ENCODE assay signal across 8 mouse cellular contexts in genomic region chr14:25795561-25796174, GRCm38 (mm10). TPM values are rescaled to one million over a fixed set of nuclear protein-coding genes. Genes with fewer than 3 reads are reported as not detected.
A peak's percentile ranks its signal among the peaks of the same experiment; 100 is the strongest.
DNase-seq lines count a peak whose midpoint lies in the region; ATAC-seq lines count a peak whose summit lies in the region.

No protein-coding gene starts in this region.

- no peak for DNase-seq in kidney, adult 18-20 months
- DNase-seq in embryonic facial prominence, embryonic 11.5 days (ENCODE audit: low spot score), result peak; percentile 69
- peak; percentile 66 to 77 for DNase-seq in layer of hippocampus, adult 18-20 months (ENCODE audit: low spot score in 2 of 2)
- peak; percentile 56 for DNase-seq in lung, postnatal 25 days (ENCODE audit: low spot score)
- no peak for DNase-seq in cerebellum, adult 11-12 months

- H3K27me3 ChIP-seq in kidney, embryonic 14.5 days (ENCODE audit: control insufficient read depth, insufficient read depth, low read length), result no peaks in the 10 kb centered on the region
- H3K27me3 ChIP-seq in embryonic facial prominence, embryonic 11.5 days (ENCODE audit: control insufficient read depth, insufficient read depth, low read length), result no peaks in the 10 kb centered on the region
- H3K27me3 ChIP-seq in heart, embryonic 16.5 days (ENCODE audit: control insufficient read depth, insufficient read depth, low read length), result no peaks in the 10 kb centered on the region
- H3K27me3 ChIP-seq in stomach, embryonic 16.5 days (ENCODE audit: control insufficient read depth, insufficient read depth, low read length), result no peaks in the 10 kb centered on the region

- H3K9ac ChIP-seq in kidney, embryonic 14.5 days (ENCODE audit: low read depth, low read length), result no peak overlapping the region
- no peak overlapping the region for H3K9ac ChIP-seq in embryonic facial prominence, embryonic 11.5 days (replicated peaks; ENCODE audit: low read length)
- H3K9ac ChIP-seq in heart, embryonic 16.5 days (ENCODE audit: low read length), result peak overlapping the region; percentile 42; the same call in 1 of the 2 replicates
- peak overlapping the region; percentile 31 for H3K9ac ChIP-seq in stomach, embryonic 16.5 days (ENCODE audit: low read length)

- H3K36me3 ChIP-seq in kidney, embryonic 14.5 days (ENCODE audit: control insufficient read depth, insufficient read depth, low read length), result no peaks in the 10 kb centered on the region
- H3K36me3 ChIP-seq in embryonic facial prominence, embryonic 11.5 days (replicated peaks; ENCODE audit: control insufficient read depth, insufficient read depth, low read depth, low read length), result no peaks in the 10 kb centered on the region
- H3K36me3 ChIP-seq in heart, embryonic 16.5 days (ENCODE audit: control insufficient read depth, insufficient read depth), result no peaks in the 10 kb centered on the region
- H3K36me3 ChIP-seq in stomach, embryonic 16.5 days (ENCODE audit: control insufficient read depth, insufficient read depth, low read length), result no peaks in the 10 kb centered on the region

- no peak overlapping the region for H3K4me2 ChIP-seq in kidney, embryonic 14.5 days (replicated peaks; ENCODE audit: low read depth, low read length)
- no peak overlapping the region for H3K4me2 ChIP-seq in embryonic facial prominence, embryonic 11.5 days (ENCODE audit: low read depth, low read length)
- H3K4me2 ChIP-seq in heart, embryonic 16.5 days (ENCODE audit: low read depth, low read length), result peak overlapping the region; percentile 49
- H3K4me2 ChIP-seq in stomach, embryonic 16.5 days (ENCODE audit: low read depth, low read length), result peak overlapping the region; percentile 38; the same call in 1 of the 2 replicates

- 25% methylated on average over 10 of the region's 10 CpGs for WGBS in kidney, embryonic 14.5 days
- WGBS in embryonic facial prominence, embryonic 11.5 days, result 33% methylated on average over 10 of the region's 10 CpGs
- 31% methylated on average over 10 of the region's 10 CpGs for WGBS in heart, embryonic 16.5 days
- whole genome bisulfite sequencing in stomach, embryonic 16.5 days, result 21% methylated on average over 10 of the region's 10 CpGs

- H3K4me1 ChIP-seq in kidney, embryonic 14.5 days (ENCODE audit: control insufficient read depth, insufficient read depth, low read length), result peaks cover 15% of the 10 kb centered on the region
- no peaks in the 10 kb centered on the region; the same call in 1 of the 2 replicates for H3K4me1 ChIP-seq in embryonic facial prominence, embryonic 11.5 days (ENCODE audit: control insufficient read depth, insufficient read depth, low read length)
- peaks cover 3% of the 10 kb centered on the region for H3K4me1 ChIP-seq in heart, embryonic 16.5 days (ENCODE audit: control insufficient read depth, insufficient read depth, low read length)
- H3K4me1 ChIP-seq in stomach, embryonic 16.5 days (ENCODE audit: control insufficient read depth, insufficient read depth, low read length), result peaks cover 13% of the 10 kb centered on the region; the same call in 1 of the 2 replicates

- H3K9me3 ChIP-seq in kidney, embryonic 14.5 days (ENCODE audit: control insufficient read depth, low read length), result no peaks in the 10 kb centered on the region
- no peaks in the 10 kb centered on the region for H3K9me3 ChIP-seq in embryonic facial prominence, embryonic 11.5 days (replicated peaks; ENCODE audit: control insufficient read depth, low read length)
- no peaks in the 10 kb centered on the region for H3K9me3 ChIP-seq in heart, embryonic 16.5 days (replicated peaks; ENCODE audit: control insufficient read depth, low read length)
- H3K9me3 ChIP-seq in stomach, embryonic 16.5 days (replicated peaks; ENCODE audit: control insufficient read depth, low read length), result no peaks in the 10 kb centered on the region

- no peak overlapping the region for H3K4me3 ChIP-seq in kidney, embryonic 14.5 days (ENCODE audit: low read length)
- H3K4me3 ChIP-seq in embryonic facial prominence, embryonic 11.5 days (ENCODE audit: low read depth, low read length), result no peak overlapping the region
- H3K4me3 ChIP-seq in heart, embryonic 16.5 days (ENCODE audit: low read length), result no peak overlapping the region
- no peak overlapping the region for H3K4me3 ChIP-seq in stomach, embryonic 16.5 days (replicated peaks; ENCODE audit: low read length)

- ATAC-seq in kidney, embryonic 14.5 days (ENCODE audit: low FRiP score, low TSS enrichment), result peak; percentile 63; the same call in 1 of the 2 replicates
- 0 out of 2 replicates have a peak, but pooled peaks have one; percentile 51 for ATAC-seq in embryonic facial prominence, embryonic 11.5 days (replicated peaks; ENCODE audit: insufficient number of reproducible peaks, low FRiP score, low TSS enrichment, low read depth)
- ATAC-seq in heart, embryonic 16.5 days (replicated peaks; ENCODE audit: extremely low read depth, insufficient read depth, low FRiP score), result peak; percentile 80
- ATAC-seq in stomach, embryonic 16.5 days (ENCODE audit: insufficient read depth, low FRiP score), result peak; percentile 84

- H3K27ac ChIP-seq in kidney, embryonic 14.5 days (ENCODE audit: low read depth, low read length), result peak overlapping the region; percentile 78; the same call in 1 of the 2 replicates
- peak overlapping the region; percentile 56; the same call in 1 of the 2 replicates for H3K27ac ChIP-seq in embryonic facial prominence, embryonic 11.5 days (replicated peaks; ENCODE audit: low read depth, low read length)
- H3K27ac ChIP-seq in heart, embryonic 16.5 days (ENCODE audit: low read length), result 0 out of 2 replicates have a peak overlapping the region, but pooled peaks have one; percentile 27
- H3K27ac ChIP-seq in stomach, embryonic 16.5 days (ENCODE audit: low read length), result peak overlapping the region; percentile 84

RNA-seq across cellular contexts. Expression of gene Zcchc24, which starts 26.8 kb away (rescaled TPM):
- 17.0 and 24.0 TPM in 2 replicates for polyA plus RNA-seq in kidney, embryonic 14.5 days (2014; fragmentation: Nextera tagmentation; extraction: Ambion mirVana)
- 23.6 and 24.5 TPM in 2 replicates for polyA plus RNA-seq in embryonic facial prominence, embryonic 11.5 days (2014; fragmentation: Nextera tagmentation; extraction: Ambion mirVana)
- 19.5 and 25.5 TPM in 2 replicates for polyA plus RNA-seq in heart, embryonic 16.5 days (2015; fragmentation: Nextera tagmentation; extraction: Ambion mirVana)
- total RNA-seq in layer of hippocampus, adult 18-20 months (2021), result 10 to 100 TPM; 61.8 to 65.7 TPM
- 15.3 and 17.1 TPM in 2 replicates for polyA plus RNA-seq in stomach, embryonic 16.5 days (2015; fragmentation: Nextera tagmentation; extraction: Ambion mirVana)

RNA-seq across cellular contexts. Expression of gene Anxa11, which starts 46.3 kb away (rescaled TPM):
- 29.1 and 44.5 TPM in 2 replicates for polyA plus RNA-seq in kidney, embryonic 14.5 days (2014; fragmentation: Nextera tagmentation; extraction: Ambion mirVana)
- 7.1 and 9.1 TPM in 2 replicates for polyA plus RNA-seq in embryonic facial prominence, embryonic 11.5 days (2014; fragmentation: Nextera tagmentation; extraction: Ambion mirVana)
- 33.9 and 38.1 TPM in 2 replicates for polyA plus RNA-seq in heart, embryonic 16.5 days (2015; fragmentation: Nextera tagmentation; extraction: Ambion mirVana)
- 10 to 100 TPM; 78.6 to 84.7 TPM for total RNA-seq in layer of hippocampus, adult 18-20 months (2021)
- polyA plus RNA-seq in stomach, embryonic 16.5 days (2015; fragmentation: Nextera tagmentation; extraction: Ambion mirVana), result 52.1 and 54.4 TPM in 2 replicates

Comparison
In these comparisons a context has a peak if more than half of its experiments do, and no peak if none do; other contexts are left out.
1. H3K27ac ChIP-seq: peak in every context shown above with its lines; median percentile 84 in stomach, embryonic 16.5 days; 78 in kidney, embryonic 14.5 days; 56 in embryonic facial prominence, embryonic 11.5 days; 27 in heart, embryonic 16.5 days.
2. H3K4me2 ChIP-seq: peak in heart, embryonic 16.5 days (single experiment) and stomach, embryonic 16.5 days (single experiment); none in kidney, embryonic 14.5 days (single experiment) and embryonic facial prominence, embryonic 11.5 days (single experiment).
3. H3K9ac ChIP-seq: peak in heart, embryonic 16.5 days (single experiment) and stomach, embryonic 16.5 days (single experiment); none in kidney, embryonic 14.5 days (single experiment) and embryonic facial prominence, embryonic 11.5 days (single experiment).
4. DNase-seq: peak in embryonic facial prominence, embryonic 11.5 days (single experiment), layer of hippocampus, adult 18-20 months (2 of 2) and lung, postnatal 25 days (single experiment); none in kidney, adult 18-20 months (single experiment) and cerebellum, adult 11-12 months (single experiment).
5. Peak in every context shown above with its lines, with median percentiles within 50 percentile points of each other: ATAC-seq.